Mouse (Mus musculus): ENCODE measurements around the gene Trim38.
"Not testable (repeated sequence)": the region's sequence is repeated elsewhere in the genome, so short reads cannot be mapped to it uniquely, and the experiment has no call there.

The Trim38 gene

GRCm38 (mm10) chr13:23769613-23770012 lies at the start of gene Trim38:
TSS of gene Trim38 (plus strand) at chr13:23769913.
- DNase-seq: not testable (repeated sequence)

GRCm38 (mm10) chr13:23724239-23724638 lies 45.5 kb upstream of the Trim38 start:
- no peak for DNase-seq

GRCm38 (mm10) chr13:23725213-23725612 lies 44.5 kb upstream of the Trim38 start:
- DNase-seq: no peak

- DNase-seq: no peak
Observed at GRCm38 (mm10) chr13:23728472-23729191, 41.1 kb upstream of the Trim38 start.

- no peak for DNase-seq
Observed at GRCm38 (mm10) chr13:23729192-23729525, 40.6 kb upstream of the Trim38 start.

GRCm38 (mm10) chr13:23729706-23730105 lies 40.0 kb upstream of the Trim38 start:
- DNase-seq: no peak

GRCm38 (mm10) chr13:23730479-23730878 lies 39.2 kb upstream of the Trim38 start:
- DNase-seq: peak; percentile 81

GRCm38 (mm10) chr13:23732156-23732804 lies 37.4 kb upstream of the Trim38 start:
- no peak for DNase-seq

GRCm38 (mm10) chr13:23737091-23737490 lies 32.6 kb upstream of the Trim38 start:
- DNase-seq: no peak

GRCm38 (mm10) chr13:23738041-23738440 lies 31.7 kb upstream of the Trim38 start:
- DNase-seq: no peak

GRCm38 (mm10) chr13:23738677-23739068 lies 31.0 kb upstream of the Trim38 start, which contains the start of gene Hist1h1c:
TSS of gene Hist1h1c (plus strand) at chr13:23738808.
- DNase-seq: peak; percentile 91

GRCm38 (mm10) chr13:23739069-23739921 lies 30.4 kb upstream of the Trim38 start:
- DNase-seq: peak; percentile 98

- no peak for DNase-seq
Observed at GRCm38 (mm10) chr13:23739922-23740252, 29.8 kb upstream of the Trim38 start.

GRCm38 (mm10) chr13:23740256-23740840 lies 29.4 kb upstream of the Trim38 start:
- DNase-seq: no peak

GRCm38 (mm10) chr13:23740910-23741309 lies 28.8 kb upstream of the Trim38 start:
- DNase-seq: no peak

GRCm38 (mm10) chr13:23742007-23742406 lies 27.7 kb upstream of the Trim38 start:
- no peak for DNase-seq

GRCm38 (mm10) chr13:23743215-23743614 lies 26.5 kb upstream of the Trim38 start:
- DNase-seq: no peak

GRCm38 (mm10) chr13:23743963-23744362 lies 25.8 kb upstream of the Trim38 start:
- no peak for DNase-seq

- DNase-seq: no peak
Observed at GRCm38 (mm10) chr13:23744421-23745380, 25.0 kb upstream of the Trim38 start.

GRCm38 (mm10) chr13:23745381-23746161 lies 24.1 kb upstream of the Trim38 start, which contains the start of gene Hist1h3c:
TSS of gene Hist1h3c (minus strand) at chr13:23745602.
- peak; percentile 69 for DNase-seq
